Mouse (Mus musculus) myocyte (in vitro differentiated cells): ENCODE results near the gene Angptl8.

Source experiments
- MAX ChIP-seq: IDR thresholded peaks from one replicate; pipeline ENCODE4 v1.6.1; 2011; ENCODE audit warnings: low read depth, mild to moderate bottlenecking, control low read depth
- MYOD1 ChIP-seq, 3 experiments: IDR thresholded peaks; one replicate each; pipeline ENCODE4 v1.6.1; 2011; ENCODE audit warnings: control low read depth in 2 of 3, low read depth in 2 of 3, mild to moderate bottlenecking in 2 of 3, moderate library complexity in 1 of 3; ENCODE audit not compliant: insufficient read length in 2 of 3, control insufficient read depth in 1 of 3
- POLR2A ChIP-seq: IDR thresholded peaks from one replicate; pipeline ENCODE4 v1.6.1; 2011; ENCODE audit warnings: low read depth, mild to moderate bottlenecking, control low read depth, moderate library complexity; ENCODE audit not compliant: insufficient read length
- TCF12 ChIP-seq: IDR thresholded peaks from one replicate; pipeline ENCODE4 v1.6.1; 2011; ENCODE audit warnings: mild to moderate bottlenecking, control low read depth; ENCODE audit not compliant: poor library complexity, insufficient read depth, severe bottlenecking
- USF1 ChIP-seq: IDR thresholded peaks from one replicate; pipeline ENCODE4 v1.6.1; 2011; ENCODE audit warnings: low read depth, mild to moderate bottlenecking, control low read depth, moderate library complexity

GRCm38 (mm10) chr9:21806363-21806762 is 28.9 kb upstream of the Angptl8 start:
- no peak for TF ChIP-seq MYOD1 (IDR thresholded peaks at IDR 0.05; ENCODE audit: control insufficient read depth in 1 of 3, insufficient read length in 2 of 3, low read depth in 2 of 3)
- no peak for TF ChIP-seq POLR2A
- TF ChIP-seq MAX: no peak
- TF ChIP-seq USF1: no peak
- TF ChIP-seq TCF12: no peak
